Mouse (Mus musculus) ES-E14 (cell line): ENCODE measurements at regions not wholly inside any gene's neighbourhood (a gene's known extent, or its start where the extent isn't known, plus 50 kb on each side); places are given as distances from the start of the nearest gene placed in this dataset.

ENCODE experiments used
- DNase-seq: peaks from one replicate; pipeline ENCODE4 v3.0.0-alpha.2; 2013; ENCODE audit warnings: low read depth, low spot score
- H3K27ac ChIP-seq: 2 replicates; pipeline ENCODE4 v1.5.1; 2012; ENCODE audit warnings: low read depth, mild to moderate bottlenecking, low read length, moderate library complexity, mixed read lengths; ENCODE audit not compliant: poor library complexity, insufficient read depth, severe bottlenecking
- H3K36me3 ChIP-seq: 2 replicates; pipeline ENCODE4 v1.6.1; 2012; ENCODE audit warnings: mild to moderate bottlenecking, low read length, moderate library complexity, mixed read lengths; ENCODE audit not compliant: control insufficient read depth, poor library complexity, insufficient read depth, severe bottlenecking
- H3K4me1 ChIP-seq, 2 experiments: fragments of 150-350 bp in 1 of 2; sonication (generic) in 1 of 2; 2 replicates each; pipeline ENCODE4 v1.6.1; 2012; ENCODE audit warnings: low read length in 2 of 2, mild to moderate bottlenecking in 1 of 2, mixed read lengths in 1 of 2; ENCODE audit not compliant: control insufficient read depth in 2 of 2, insufficient read depth in 2 of 2, poor library complexity in 1 of 2
- H3K4me3 ChIP-seq, 2 experiments: fragments of 150-350 bp in 1 of 2; sonication (generic) in 1 of 2; 2 replicates each; pipeline ENCODE4 v1.5.1; 2012; ENCODE audit warnings: low read length in 2 of 2, low read depth in 1 of 2, mild to moderate bottlenecking in 1 of 2, mixed read lengths in 1 of 2; ENCODE audit not compliant: insufficient read depth in 1 of 2, poor library complexity in 1 of 2, severe bottlenecking in 1 of 2
- H3K9ac ChIP-seq: 2 replicates; pipeline ENCODE4 v1.6.1; 2012; ENCODE audit warnings: low read depth, mild to moderate bottlenecking, low read length, mixed read lengths; ENCODE audit not compliant: poor library complexity, insufficient read depth, severe bottlenecking
- H3K9me3 ChIP-seq: fragments of 150-350 bp; sonication (generic); 2 replicates; pipeline ENCODE4 v1.6.1; 2012; ENCODE audit warnings: low read depth, mild to moderate bottlenecking, low read length; ENCODE audit not compliant: control insufficient read depth, insufficient read depth
- CHD2 ChIP-seq: IDR thresholded peaks from 2 replicates; pipeline ENCODE4 v1.6.1; 2014; ENCODE audit warnings: mild to moderate bottlenecking, low read depth, low read length, inconsistent platforms
- HCFC1 ChIP-seq: IDR thresholded peaks from 2 replicates; pipeline ENCODE4 v1.6.1; 2012; ENCODE audit warnings: low read length, inconsistent platforms, borderline replicate concordance; ENCODE audit not compliant: insufficient read depth
- MAFK ChIP-seq: IDR thresholded peaks from 2 replicates; pipeline ENCODE4 v1.6.1; 2014; ENCODE audit warnings: mild to moderate bottlenecking, low read depth, low read length, inconsistent platforms; ENCODE audit not compliant: insufficient read depth
- ZC3H11A ChIP-seq: IDR thresholded peaks from 2 replicates; pipeline ENCODE4 v1.6.1; 2012; ENCODE audit warnings: low read depth, mild to moderate bottlenecking, inconsistent platforms, low read length, borderline replicate concordance
- ZNF384 ChIP-seq: IDR thresholded peaks from 2 replicates; pipeline ENCODE4 v1.6.1; 2012; ENCODE audit warnings: low read depth, low read length, inconsistent platforms
- in situ Hi-C, 2 experiments: fragments of 600-800 bp; cut with MboI; formaldehyde crosslinking; loops; one replicate each; pipeline ENCODE4 v1.15.1; 2025; ENCODE audit warnings: low sequenced_read_pairs in 2 of 2, inconsistent platforms in 1 of 2; ENCODE audit not compliant: unreplicated experiment in 2 of 2

DNA sequence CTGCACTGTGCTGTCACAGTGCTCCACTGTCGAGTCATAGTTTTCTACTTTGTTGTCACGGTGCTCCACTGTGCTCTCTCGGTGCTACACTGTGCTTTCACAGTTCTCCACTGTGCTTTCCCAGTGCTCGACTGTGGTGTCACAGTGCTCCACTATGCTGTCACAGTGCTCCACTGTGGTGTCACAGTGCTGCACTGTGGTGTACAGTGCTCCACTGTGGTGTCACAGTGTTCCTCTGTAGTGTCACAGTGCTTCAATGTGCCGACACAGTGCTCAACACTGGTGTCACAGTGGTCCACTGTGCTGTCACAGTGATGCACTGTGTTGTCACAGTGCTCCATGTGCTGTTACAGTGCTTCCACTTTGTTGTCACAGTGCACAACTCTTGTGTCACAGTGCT, 71.0 kb upstream of the Trpm1 start:
- no peaks in the 10 kb centered on the region for H3K9me3 ChIP-seq
- no peak for DNase-seq
- no peak overlapping the region for H3K9ac ChIP-seq
- no peaks in the 10 kb centered on the region for H3K4me1 ChIP-seq
- TF ChIP-seq HCFC1 = no peak
- no peak for TF ChIP-seq CHD2
- no peak for TF ChIP-seq MAFK
- TF ChIP-seq ZNF384 = no peak
- TF ChIP-seq ZC3H11A = no peak
- in situ Hi-C loops = no loop called here
- H3K27ac ChIP-seq = no peak overlapping the region
- H3K36me3 ChIP-seq = no peaks in the 10 kb centered on the region
- H3K4me3 ChIP-seq = no peak overlapping the region

DNA sequence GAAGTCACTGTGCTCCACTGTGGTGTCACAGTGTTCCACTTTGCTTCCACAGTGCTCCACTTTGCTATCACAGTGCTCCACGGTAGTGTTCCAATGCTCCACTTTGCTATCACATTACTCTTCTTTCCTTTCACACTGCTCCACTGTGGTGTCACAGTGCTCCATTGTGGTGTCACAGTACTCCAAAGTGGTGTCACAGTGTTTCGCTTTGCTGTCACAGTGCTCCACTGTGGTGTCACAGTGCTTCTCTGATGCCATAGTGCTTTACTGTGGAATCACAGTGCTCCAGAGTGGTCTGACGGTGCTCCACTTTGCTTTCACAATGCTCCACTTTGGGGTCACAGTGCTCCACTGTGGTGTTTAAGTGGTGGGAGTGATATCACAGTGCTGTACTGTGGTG, 71.4 kb upstream of the Trpm1 start:
- Histone ChIP-seq H3K27ac (no peak overlapping the region), H3K36me3 (no peaks in the 10 kb centered on the region), H3K4me1 (no peaks in the 10 kb centered on the region), H3K9ac (no peak overlapping the region), H3K4me3 (no peak overlapping the region), H3K9me3 (no peaks in the 10 kb centered on the region)
- no peak for DNase-seq
- in situ Hi-C loops = no loop called here
- no peak for TF ChIP-seq ZNF384
- TF ChIP-seq HCFC1 = no peak
- TF ChIP-seq CHD2 = no peak
- TF ChIP-seq ZC3H11A = no peak
- TF ChIP-seq MAFK = no peak

DNA sequence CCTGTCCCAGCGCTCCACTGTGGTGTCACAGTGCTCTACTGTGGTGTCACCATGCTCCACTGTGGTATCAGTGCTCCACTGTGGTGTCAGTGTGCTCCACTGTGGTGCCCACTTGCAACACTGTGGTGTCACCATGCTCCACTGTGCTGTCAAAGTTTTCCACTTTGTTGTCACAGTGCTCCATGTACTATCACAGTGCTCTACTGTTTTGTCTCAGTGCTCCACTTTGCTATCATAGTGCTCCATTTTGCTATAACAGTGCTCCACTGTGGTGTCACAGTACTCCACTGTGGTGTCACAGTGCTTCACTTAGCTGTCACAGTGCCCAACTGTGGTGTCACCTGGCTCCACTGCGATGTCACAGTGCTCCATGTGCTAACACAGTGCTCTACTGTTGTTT, 72.0 kb upstream of the Trpm1 start:
- no peaks in the 10 kb centered on the region for H3K4me1 ChIP-seq
- TF ChIP-seq CHD2 = no peak
- no peak for TF ChIP-seq HCFC1
- no peak for TF ChIP-seq MAFK
- TF ChIP-seq ZNF384 = no peak
- H3K36me3 ChIP-seq = no peaks in the 10 kb centered on the region
- H3K27ac ChIP-seq = no peak overlapping the region
- no peaks in the 10 kb centered on the region for H3K9me3 ChIP-seq
- no peak overlapping the region for H3K4me3 ChIP-seq
- no peak for DNase-seq
- H3K9ac ChIP-seq = no peak overlapping the region
- in situ Hi-C loops = no loop called here

DNA sequence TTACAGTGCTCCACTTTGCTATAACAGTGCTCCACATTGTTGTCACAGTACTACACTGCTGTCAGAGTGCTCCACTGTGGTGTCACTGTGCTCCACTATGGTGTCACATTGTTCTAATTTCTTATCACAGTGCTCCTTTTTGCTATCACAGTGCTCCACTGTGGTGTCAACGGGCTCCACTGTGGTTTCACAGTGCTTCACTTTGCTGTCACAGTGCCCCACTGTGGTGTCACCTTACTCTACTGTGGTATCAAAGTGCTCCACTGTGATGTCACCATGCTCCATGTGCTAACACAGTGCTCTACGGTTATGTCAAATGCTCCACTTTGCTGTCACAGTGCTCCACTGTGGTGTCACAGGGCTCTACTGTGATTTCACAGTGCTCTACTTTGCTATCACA, 72.6 kb upstream of the Trpm1 start:
- TF ChIP-seq HCFC1 (no peak), CHD2 (no peak), MAFK (no peak), ZC3H11A (no peak), ZNF384 (no peak)
- no peaks in the 10 kb centered on the region for H3K36me3 ChIP-seq
- in situ Hi-C loops = no loop called here
- H3K4me1 ChIP-seq = no peaks in the 10 kb centered on the region
- H3K9ac ChIP-seq = no peak overlapping the region
- no peaks in the 10 kb centered on the region for H3K9me3 ChIP-seq
- no peak overlapping the region for H3K4me3 ChIP-seq
- DNase-seq = no peak
- no peak overlapping the region for H3K27ac ChIP-seq

DNA sequence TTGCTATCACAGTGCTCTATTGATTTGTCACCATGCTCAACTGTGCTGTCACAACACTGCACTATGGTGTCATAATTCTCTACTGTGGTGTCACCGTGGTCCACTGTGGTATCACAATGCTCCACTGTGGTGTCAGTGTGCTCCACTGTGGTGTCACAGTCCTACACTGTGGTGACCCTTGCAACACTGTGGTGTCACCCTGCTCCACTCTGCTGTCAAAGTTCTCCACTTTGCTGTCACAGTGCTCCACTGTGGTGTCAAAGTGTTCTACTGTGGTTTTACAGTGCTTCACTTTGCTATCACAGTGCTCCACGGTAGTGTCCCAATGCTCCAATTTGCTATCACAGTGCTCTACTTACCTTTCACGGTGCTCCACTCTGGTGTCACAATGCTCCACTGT, 74.3 kb upstream of the Trpm1 start:
- Histone ChIP-seq H3K4me3 (no peak overlapping the region), H3K4me1 (no peaks in the 10 kb centered on the region), H3K36me3 (no peaks in the 10 kb centered on the region), H3K9ac (no peak overlapping the region), H3K9me3 (no peaks in the 10 kb centered on the region), H3K27ac (no peak overlapping the region)
- in situ Hi-C loops = no loop called here
- no peak for DNase-seq
- TF ChIP-seq ZC3H11A (no peak), HCFC1 (no peak), CHD2 (no peak), ZNF384 (no peak), MAFK (no peak)
